Mouse (Mus musculus): Measurements from ENCODE around the gene Rspo3.

GRCm38 (mm10) chr10:29542982-29543381, 7.3 kb upstream of the Rspo3 start:
- TF ChIP-seq CTCF (IDR thresholded peaks at IDR 0.05) = no peak
- TF ChIP-seq EP300 (IDR thresholded peaks at IDR 0.05) = no peak
